In the genomic region with DNA sequence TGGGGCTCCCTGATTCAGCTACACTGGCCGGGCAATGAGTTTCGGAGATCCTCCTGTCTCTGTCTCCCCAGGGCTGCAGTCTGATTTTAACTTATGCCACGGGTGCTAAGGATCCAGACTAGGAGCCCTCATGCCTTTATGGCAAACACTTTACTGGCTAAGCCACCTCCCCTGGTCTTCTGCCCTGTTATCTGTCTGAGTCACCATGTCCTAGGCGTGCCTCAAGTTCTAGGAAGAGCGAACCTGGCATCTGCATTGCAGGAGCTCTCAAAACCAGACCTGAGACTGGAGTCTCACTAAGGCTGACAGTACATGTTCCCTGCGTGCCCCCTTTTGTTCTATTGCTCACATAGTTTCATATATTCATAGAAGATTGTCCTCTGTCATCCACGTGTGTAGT, we compare ENCODE assay signal across 19 mouse cellular contexts.
"Had no signal": no experiment of that assay in that cellular context is flagged by ENCODE, and none has a peak within 500 bp of the region (broad histone marks: within the 10 kb centered on the region; RNA-seq: fewer than 3 reads in every experiment).

No protein-coding gene starts in this region.

- H3K9me3 ChIP-seq: limb, embryonic 10.5 days; limb, embryonic 13.5 days; megakaryocyte, embryonic 14.5 days; midbrain, embryonic 10.5 days; midbrain, embryonic 13.5 days had no signal

- H3K4me3 ChIP-seq: limb, embryonic 10.5 days; limb, embryonic 13.5 days; megakaryocyte, embryonic 14.5 days; midbrain, embryonic 10.5 days; midbrain, embryonic 13.5 days had no signal

- H3K27ac ChIP-seq: limb, embryonic 10.5 days; limb, embryonic 13.5 days; midbrain, embryonic 10.5 days; midbrain, embryonic 13.5 days; stomach, postnatal 0 days had no signal

- ATAC-seq: intestine, embryonic 16.5 days; midbrain, embryonic 13.5 days; midbrain, embryonic 16.5 days had no signal

- H3K4me1 ChIP-seq: midbrain, embryonic 10.5 days had no signal

- H3K9ac ChIP-seq: limb, embryonic 13.5 days; lung, embryonic 14.5 days; midbrain, embryonic 13.5 days had no signal

- H3K36me3 ChIP-seq: limb, embryonic 10.5 days; limb, embryonic 13.5 days; midbrain, embryonic 10.5 days; midbrain, embryonic 13.5 days had no signal

- DNase-seq: kidney, adult 18-20 months; kidney, adult 9 months; kidney, postnatal 14 days; kidney, postnatal 4 days; layer of hippocampus, adult 9-11 months; lung, embryonic 14.5 days; lung, postnatal 10 days; lung, postnatal 36 days; right cerebral cortex, postnatal 14 days; right cerebral cortex, postnatal 4 days; thymus, postnatal 25 days had no signal

- H3K4me2 ChIP-seq: limb, embryonic 13.5 days; lung, embryonic 14.5 days; midbrain, embryonic 13.5 days had no signal

- H3K27me3 ChIP-seq: limb, embryonic 13.5 days; megakaryocyte, embryonic 14.5 days; midbrain, embryonic 13.5 days had no signal
